Mouse (Mus musculus) neural tube, embryonic 11.5 days (tissue): ENCODE results near the gene Arhgap33. TPM values are rescaled to one million over a fixed set of nuclear protein-coding genes. Genes with fewer than 3 reads are reported as not detected.

Experiments
- ATAC-seq: fragments of 200-750 bp; cut with Nextera tagmentation; 2 replicates; pipeline ENCODE4 v1.8.0; 2017; ENCODE audit warnings: moderate number of reproducible peaks, mild to moderate bottlenecking, moderate TSS enrichment, moderate library complexity; ENCODE audit not compliant: insufficient read depth, low FRiP score, low TSS enrichment
- DNase-seq: peaks from one replicate; pipeline ENCODE4 v3.0.0-alpha.2; 2015; ENCODE audit warnings: low spot score
- H3K27ac ChIP-seq: fragments of 300-500 bp; sonication (generic); 2 replicates; pipeline ENCODE4 v1.5.1; 2014; ENCODE audit warnings: low read depth, mild to moderate bottlenecking, low read length
- H3K27me3 ChIP-seq: fragments of 300-500 bp; sonication (generic); 2 replicates; pipeline ENCODE4 v1.6.1; 2014; ENCODE audit warnings: mild to moderate bottlenecking, low read length, mixed read lengths; ENCODE audit not compliant: control insufficient read depth, insufficient read depth
- H3K36me3 ChIP-seq: fragments of 300-500 bp; sonication (generic); 2 replicates; pipeline ENCODE4 v1.6.1; 2014; ENCODE audit warnings: mild to moderate bottlenecking, low read length, moderate library complexity, mixed read lengths; ENCODE audit not compliant: control insufficient read depth, insufficient read depth
- H3K4me1 ChIP-seq: fragments of 300-500 bp; sonication (generic); 2 replicates; pipeline ENCODE4 v1.6.1; 2014; ENCODE audit warnings: low read length, mixed read lengths; ENCODE audit not compliant: control insufficient read depth, insufficient read depth
- H3K4me2 ChIP-seq: fragments of 300-500 bp; sonication (generic); 2 replicates; pipeline ENCODE4 v1.6.1; 2014; ENCODE audit warnings: low read depth, mild to moderate bottlenecking, moderate library complexity
- H3K4me3 ChIP-seq: fragments of 300-500 bp; sonication (generic); 2 replicates; pipeline ENCODE4 v1.5.1; 2014; ENCODE audit warnings: low read depth, low read length
- H3K9ac ChIP-seq: fragments of 300-500 bp; sonication (generic); 2 replicates; pipeline ENCODE4 v1.6.1; 2014; ENCODE audit warnings: mild to moderate bottlenecking, low read length
- H3K9me3 ChIP-seq: fragments of 300-500 bp; sonication (generic); 2 replicates; pipeline ENCODE4 v1.6.1; 2016; ENCODE audit warnings: low read length; ENCODE audit not compliant: control insufficient read depth
- WGBS: fragments of 180-500 bp; shearing (Covaris S2); extraction: QIAGEN DNeasy Blood & Tissue Kit; methylation state at CpG from one replicate; pipeline ENCODE4 v1.1.7; 2014; 5-methylcytosine and 5-hydroxymethylcytosine counted together
- polyA plus RNA-seq: library from polyadenylated mRNA; unstranded; fragments of >200 nt; fragmentation: Nextera tagmentation; extraction: Ambion mirVana; gene quantifications from 2 replicates; pipeline ENCODE4 v1.2.1, GENCODE M21; 2014

Gene Arhgap33
- polyA plus RNA-seq = 48.8 and 51.1 TPM in 2 replicates

DNA sequence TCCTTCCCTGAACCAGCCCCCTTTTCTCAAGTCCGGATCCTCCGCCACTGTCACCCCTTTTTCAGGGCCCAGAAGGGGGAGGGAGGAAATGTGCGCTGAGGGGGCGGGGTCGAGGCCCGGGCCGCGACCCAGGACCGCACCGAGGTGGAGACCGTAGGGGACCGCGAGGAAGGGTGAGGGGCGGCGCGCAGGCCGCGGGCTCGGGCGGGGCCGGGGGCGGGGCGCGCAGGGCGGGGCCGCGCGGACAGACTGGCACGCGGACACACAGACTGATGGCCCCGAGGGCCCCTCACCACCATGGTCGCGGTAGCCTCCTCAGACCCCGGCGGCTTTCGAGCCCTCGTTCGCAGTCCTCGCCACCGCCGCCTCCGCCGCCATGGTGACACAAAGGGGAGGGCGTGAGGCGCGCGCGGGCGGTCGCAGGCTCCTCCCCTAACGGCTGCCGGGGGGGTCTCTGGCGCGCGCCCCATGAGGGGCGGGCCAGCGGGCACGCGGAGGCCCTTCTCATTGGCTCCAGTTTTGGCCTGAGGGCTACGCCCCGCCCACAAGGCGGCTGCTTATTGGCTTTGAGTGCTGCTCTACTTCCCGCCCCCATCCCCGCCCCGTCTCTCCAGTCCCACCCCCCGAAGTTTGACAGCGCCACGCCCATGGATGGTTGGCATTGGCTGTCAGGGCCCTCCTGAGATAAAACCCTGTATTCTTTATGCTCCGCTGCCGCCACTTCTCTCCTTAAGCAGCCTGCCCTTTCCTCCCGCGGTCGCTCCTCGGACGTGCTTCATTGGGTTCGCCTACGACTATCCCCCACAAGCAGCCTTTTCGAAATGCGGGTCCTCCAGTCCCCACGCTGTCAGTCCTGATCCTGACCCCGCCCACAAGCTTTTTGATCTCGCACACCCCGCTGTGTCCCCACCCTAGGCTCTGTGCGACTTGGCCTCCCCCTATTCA lies at the start of gene Arhgap33:
Gene Arhgap33, minus strand, starts transcription at position 428 of the 945 bp plus-strand sequence.
- peak within 1 kb of the TSS; percentile 78 for H3K4me3 ChIP-seq
- H3K9me3 ChIP-seq = no peaks in the 10 kb centered on the region
- H3K9ac ChIP-seq = peak within 1 kb of the TSS; percentile 86
- no peaks in the 10 kb centered on the region for H3K27me3 ChIP-seq
- peak; percentile 99 for DNase-seq
- peak; percentile 89 for ATAC-seq
- H3K27ac ChIP-seq = peak within 1 kb of the TSS; percentile 79
- peaks cover 18% of the 10 kb centered on the region for H3K4me1 ChIP-seq
- under 1% methylated on average over 58 of the region's 84 CpGs for WGBS
- H3K4me2 ChIP-seq = peak within 1 kb of the TSS; percentile 89
- H3K36me3 ChIP-seq = peaks cover 12% of the 10 kb centered on the region

GRCm38 (mm10) chr7:30584339-30584738 lies 49.5 kb upstream of the Arhgap33 start:
- ATAC-seq = no peak
- DNase-seq = no peak

GRCm38 (mm10) chr7:30581547-30581946 lies 46.7 kb upstream of the Arhgap33 start:
- Histone ChIP-seq H3K9me3 (no peaks in the 10 kb centered on the region), H3K27me3 (no peaks in the 10 kb centered on the region), H3K4me3 (no peak overlapping the region), H3K4me1 (no peaks in the 10 kb centered on the region), H3K27ac (no peak overlapping the region), H3K9ac (no peak overlapping the region), H3K36me3 (peaks cover 66% of the 10 kb centered on the region), H3K4me2 (no peak overlapping the region)
- DNase-seq (no peak), ATAC-seq (no peak)
- 95% methylated on average over 16 of the region's 16 CpGs for WGBS

More at GRCm38 (mm10) chr7:30584339-30584738, 49.5 kb upstream of the Arhgap33 start:
- peaks cover 10% of the 10 kb centered on the region for H3K4me1 ChIP-seq
- H3K4me2 ChIP-seq = no peak overlapping the region
- WGBS = 95% methylated on average over 10 of the region's 10 CpGs
- H3K4me3 ChIP-seq = no peak overlapping the region
- no peaks in the 10 kb centered on the region for H3K27me3 ChIP-seq
- H3K27ac ChIP-seq = no peak overlapping the region
- H3K9me3 ChIP-seq = no peaks in the 10 kb centered on the region
- H3K9ac ChIP-seq = no peak overlapping the region; the same call in 1 of the 2 replicates
- peaks cover 47% of the 10 kb centered on the region for H3K36me3 ChIP-seq

- H3K4me3 ChIP-seq = no peak overlapping the region
- DNase-seq (no peak), ATAC-seq (no peak)
- WGBS = 91% methylated on average over 8 of the region's 8 CpGs
- H3K36me3 ChIP-seq = peaks cover 68% of the 10 kb centered on the region
- no peak overlapping the region for H3K4me2 ChIP-seq
- no peaks in the 10 kb centered on the region for H3K9me3 ChIP-seq
- no peak overlapping the region for H3K9ac ChIP-seq
- no peak overlapping the region for H3K27ac ChIP-seq
- no peaks in the 10 kb centered on the region for H3K4me1 ChIP-seq
- H3K27me3 ChIP-seq = no peaks in the 10 kb centered on the region
These were observed 45.1 kb upstream of the Arhgap33 start for GRCm38 (mm10) chr7:30579950-30580349.

GRCm38 (mm10) chr7:30572969-30573368 lies 38.1 kb upstream of the Arhgap33 start:
- 96% methylated on average over 2 of the region's 2 CpGs for WGBS
- DNase-seq (no peak), ATAC-seq (no peak)
- no peaks in the 10 kb centered on the region for H3K27me3 ChIP-seq
- no peak overlapping the region for H3K9ac ChIP-seq
- H3K4me2 ChIP-seq = no peak overlapping the region
- H3K4me3 ChIP-seq = no peak overlapping the region
- no peaks in the 10 kb centered on the region for H3K9me3 ChIP-seq
- no peak overlapping the region for H3K27ac ChIP-seq
- H3K36me3 ChIP-seq = peaks cover 53% of the 10 kb centered on the region
- no peaks in the 10 kb centered on the region for H3K4me1 ChIP-seq

GRCm38 (mm10) chr7:30572389-30572788 lies 37.5 kb upstream of the Arhgap33 start:
- WGBS = 89% methylated on average over 5 of the region's 5 CpGs
- no peak overlapping the region for H3K27ac ChIP-seq
- H3K9ac ChIP-seq = no peak overlapping the region
- no peaks in the 10 kb centered on the region for H3K4me1 ChIP-seq
- H3K36me3 ChIP-seq = peaks cover 48% of the 10 kb centered on the region
- no peak for DNase-seq
- no peak overlapping the region for H3K4me3 ChIP-seq
- no peak overlapping the region for H3K4me2 ChIP-seq
- H3K9me3 ChIP-seq = no peaks in the 10 kb centered on the region
- no peak for ATAC-seq
- H3K27me3 ChIP-seq = no peaks in the 10 kb centered on the region

- Histone ChIP-seq H3K9me3 (no peaks in the 10 kb centered on the region), H3K4me2 (no peak overlapping the region), H3K4me3 (no peak overlapping the region), H3K27ac (no peak overlapping the region), H3K4me1 (0 out of 2 replicates have a peak, but pooled peaks cover 4% of the 10 kb centered on the region), H3K27me3 (no peaks in the 10 kb centered on the region), H3K36me3 (peaks cover 19% of the 10 kb centered on the region), H3K9ac (no peak overlapping the region)
- 92% methylated on average over 11 of the region's 11 CpGs for WGBS
- DNase-seq (no peak), ATAC-seq (no peak)
These were observed 32.7 kb upstream of the Arhgap33 start for GRCm38 (mm10) chr7:30567555-30567954.

GRCm38 (mm10) chr7:30566033-30566432 lies 31.2 kb upstream of the Arhgap33 start:
- 91% methylated on average over 9 of the region's 9 CpGs for WGBS

More at GRCm38 (mm10) chr7:30566033-30566432, 31.2 kb upstream of the Arhgap33 start:
- Histone ChIP-seq H3K27ac (no peak overlapping the region), H3K9ac (no peak overlapping the region), H3K36me3 (peaks cover 16% of the 10 kb centered on the region), H3K4me3 (no peak overlapping the region), H3K9me3 (no peaks in the 10 kb centered on the region), H3K4me1 (peaks cover 6% of the 10 kb centered on the region; the same call in 1 of the 2 replicates), H3K4me2 (no peak overlapping the region), H3K27me3 (no peaks in the 10 kb centered on the region)
- DNase-seq = no peak
- no peak for ATAC-seq
